Mouse (Mus musculus): ENCODE data around the gene Tjp1.

Tjp1 gene

DNA sequence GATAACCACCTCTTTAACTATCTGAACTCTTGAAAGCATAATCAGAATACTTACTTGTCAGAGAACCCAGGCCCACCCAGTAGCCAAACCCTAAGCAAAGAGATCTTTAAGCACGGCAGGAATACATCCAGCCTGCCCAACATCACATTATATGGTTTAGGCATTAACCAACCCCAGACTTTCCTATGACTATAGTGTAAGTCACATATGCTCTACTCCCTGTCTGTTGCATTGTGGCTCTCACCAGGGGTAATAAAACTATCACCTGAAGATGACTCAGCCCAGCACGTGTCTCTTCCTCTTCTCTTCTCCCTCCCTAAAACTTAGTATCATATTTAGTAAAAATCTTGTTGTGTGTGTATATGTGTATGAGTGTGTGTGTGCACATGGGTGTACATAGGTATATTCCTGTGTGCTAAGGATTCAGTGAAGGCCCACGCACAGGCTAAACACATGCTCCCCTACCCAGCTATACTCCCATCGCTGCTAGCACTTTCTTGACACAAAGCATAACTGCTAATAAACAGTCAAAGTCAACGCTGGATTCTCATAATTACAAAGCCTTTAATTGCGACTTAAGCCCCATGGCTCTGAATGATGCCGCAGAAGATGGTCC, 139.9 kb downstream of the Tjp1 start:
- DNase-seq = no peak

DNA sequence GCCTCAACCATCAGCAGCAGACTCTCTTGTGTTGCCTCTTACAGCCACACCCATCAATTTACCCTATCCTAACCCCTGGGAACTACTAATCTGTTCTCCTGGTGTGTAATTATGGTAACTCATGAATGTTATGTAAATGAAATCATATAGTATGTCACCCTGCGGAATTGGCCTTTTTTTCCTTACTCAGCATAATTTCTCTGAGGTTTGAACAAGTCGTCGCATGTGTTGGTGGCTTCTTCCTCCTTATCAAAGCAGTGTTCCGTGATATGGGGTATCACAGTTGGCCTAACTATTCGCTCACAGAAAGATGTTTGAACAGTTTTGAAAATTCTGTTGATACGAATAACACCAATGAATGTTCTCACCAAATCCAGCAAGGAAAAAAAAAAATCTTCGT, 142.8 kb downstream of the Tjp1 start:
- no peak for DNase-seq

DNA sequence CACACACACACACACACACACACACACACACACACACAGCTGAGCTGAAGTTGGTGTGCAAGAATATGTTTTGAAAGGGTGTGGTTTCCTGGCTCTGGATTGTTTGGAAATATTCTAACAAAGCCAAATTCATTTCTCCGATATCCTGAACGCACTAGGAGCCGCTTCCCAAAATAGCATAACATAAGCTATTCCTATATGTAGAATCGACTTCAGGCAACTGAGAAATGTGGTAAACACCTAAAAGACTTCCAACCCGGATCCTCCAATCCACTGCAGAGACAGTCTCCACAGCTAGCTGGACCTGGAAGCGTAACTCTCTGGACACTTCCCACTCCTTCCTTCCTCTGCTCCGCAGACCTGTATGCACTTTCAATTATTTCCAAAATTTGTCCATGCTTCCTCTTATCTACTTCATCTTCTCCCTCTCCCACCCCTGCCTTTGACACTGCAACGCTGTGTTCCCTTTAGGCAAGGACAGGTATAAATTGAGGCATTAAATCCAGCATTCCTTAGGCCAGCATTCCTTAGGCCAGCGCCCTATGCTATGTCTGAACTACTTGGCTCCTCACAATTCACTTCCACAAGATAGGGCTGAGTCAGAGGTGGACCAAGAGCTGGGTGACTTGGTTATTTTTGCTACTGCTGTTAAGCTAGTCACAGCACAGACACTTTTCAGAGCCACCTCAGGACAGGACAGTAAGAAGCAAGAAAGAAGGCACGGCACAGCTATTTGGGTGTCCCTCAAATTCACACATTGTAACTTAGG, 144.9 kb downstream of the Tjp1 start:
- no peak for DNase-seq

DNA sequence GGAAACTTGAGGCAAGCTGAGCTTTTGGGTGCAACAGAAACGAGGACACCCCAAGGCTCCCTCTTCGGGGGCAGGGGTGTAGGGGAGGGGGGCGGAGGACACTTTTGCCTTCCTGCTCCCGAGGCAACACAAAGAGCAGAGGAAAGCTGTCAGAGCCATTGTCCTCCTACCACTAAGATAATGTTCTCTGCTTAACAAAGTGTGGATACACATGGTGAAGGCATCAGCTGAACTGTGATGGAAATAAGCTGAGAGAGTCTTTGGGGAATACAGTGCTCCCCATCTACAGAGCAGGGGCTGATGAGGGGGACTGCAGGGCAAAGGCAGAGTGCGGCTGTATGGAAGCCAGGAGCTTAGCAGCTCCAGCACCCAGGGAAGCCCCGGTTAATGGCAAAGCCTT, 145.7 kb downstream of the Tjp1 start:
- no peak for DNase-seq

DNA sequence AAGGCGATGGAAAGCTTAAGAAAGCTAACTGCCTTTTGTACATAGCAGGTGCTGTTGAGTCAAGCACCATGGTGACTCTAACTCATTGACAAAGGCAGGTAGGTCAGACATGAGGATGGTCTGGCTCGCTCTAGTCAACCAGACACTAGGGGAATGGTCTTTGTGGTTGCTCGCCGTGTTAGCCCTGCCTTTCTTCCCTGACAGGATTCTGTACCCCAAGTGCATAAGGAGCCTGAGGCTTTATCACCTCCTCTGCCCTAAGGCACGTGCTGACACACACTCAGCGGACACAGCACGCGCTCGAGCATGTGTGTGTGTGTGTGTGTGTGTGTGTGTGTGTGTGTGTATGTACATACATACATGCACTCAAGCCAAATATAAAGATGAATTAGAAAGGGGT, 146.9 kb downstream of the Tjp1 start:
- DNase-seq = no peak

DNA sequence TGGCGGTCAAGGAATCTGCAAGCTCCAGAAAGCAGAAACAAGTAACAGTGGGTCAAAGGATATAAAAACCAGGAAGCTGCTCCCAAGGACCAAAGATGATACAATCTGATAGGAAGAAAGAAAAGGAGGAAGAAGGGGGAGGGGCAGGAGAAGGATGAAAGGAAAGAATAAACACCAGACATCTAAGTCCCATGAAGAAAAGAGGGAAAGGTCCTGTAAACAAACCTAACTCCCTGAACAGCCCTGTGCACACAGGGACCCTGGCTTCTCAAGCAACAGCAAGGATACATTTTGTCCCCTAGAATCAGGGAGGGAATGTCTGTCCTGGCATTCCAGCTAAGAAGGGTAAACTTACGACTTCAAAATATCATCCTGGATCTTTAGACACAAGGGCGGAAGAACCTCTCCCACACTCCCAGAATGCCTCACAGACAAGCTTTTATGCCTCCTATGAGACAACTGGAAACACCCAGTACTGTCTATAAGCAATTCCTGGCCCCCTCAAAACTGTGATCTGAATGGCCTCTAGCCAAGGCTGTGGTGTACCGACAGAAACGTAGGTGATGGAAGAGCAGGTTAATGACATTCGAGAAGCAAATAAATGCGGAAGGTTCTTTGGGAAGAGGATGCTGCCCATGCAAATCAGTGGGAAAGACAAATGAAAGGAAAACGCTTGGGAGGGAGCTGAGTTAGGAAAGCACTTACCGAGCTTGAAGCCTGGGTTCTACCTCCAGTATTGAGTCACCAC, 148.6 kb downstream of the Tjp1 start:
- DNase-seq = no peak

GRCm38 (mm10) chr7:65377521-65377920, 150.1 kb downstream of the Tjp1 start:
- no peak for DNase-seq

- DNase-seq = no peak
Measured at GRCm38 (mm10) chr7:65375621-65376020, 152.0 kb downstream of the Tjp1 start.

DNA sequence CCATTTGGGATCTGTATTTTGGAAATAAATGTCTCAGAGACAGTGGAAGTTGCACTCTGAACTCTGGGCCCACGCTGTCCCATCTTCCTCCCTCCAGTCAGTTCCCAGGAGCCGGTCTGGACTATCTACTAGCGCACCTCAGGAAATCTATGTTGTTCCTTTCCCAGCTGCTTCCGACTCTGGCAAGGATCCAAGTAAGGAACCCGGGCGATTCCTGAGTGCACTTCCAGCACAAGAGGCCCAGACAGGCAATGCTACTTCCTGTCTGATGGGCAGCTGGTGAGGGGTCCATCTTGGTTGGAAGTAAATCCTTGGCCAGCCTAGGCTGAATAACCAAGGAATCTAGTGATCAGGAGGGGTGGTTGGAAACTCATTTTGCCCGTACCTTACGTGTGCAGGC, 152.4 kb downstream of the Tjp1 start:
- DNase-seq = no peak

GRCm38 (mm10) chr7:65373336-65373735, 154.2 kb downstream of the Tjp1 start:
- no peak for DNase-seq

- DNase-seq = no peak
Measured at GRCm38 (mm10) chr7:65371765-65372164, 155.8 kb downstream of the Tjp1 start.

DNA sequence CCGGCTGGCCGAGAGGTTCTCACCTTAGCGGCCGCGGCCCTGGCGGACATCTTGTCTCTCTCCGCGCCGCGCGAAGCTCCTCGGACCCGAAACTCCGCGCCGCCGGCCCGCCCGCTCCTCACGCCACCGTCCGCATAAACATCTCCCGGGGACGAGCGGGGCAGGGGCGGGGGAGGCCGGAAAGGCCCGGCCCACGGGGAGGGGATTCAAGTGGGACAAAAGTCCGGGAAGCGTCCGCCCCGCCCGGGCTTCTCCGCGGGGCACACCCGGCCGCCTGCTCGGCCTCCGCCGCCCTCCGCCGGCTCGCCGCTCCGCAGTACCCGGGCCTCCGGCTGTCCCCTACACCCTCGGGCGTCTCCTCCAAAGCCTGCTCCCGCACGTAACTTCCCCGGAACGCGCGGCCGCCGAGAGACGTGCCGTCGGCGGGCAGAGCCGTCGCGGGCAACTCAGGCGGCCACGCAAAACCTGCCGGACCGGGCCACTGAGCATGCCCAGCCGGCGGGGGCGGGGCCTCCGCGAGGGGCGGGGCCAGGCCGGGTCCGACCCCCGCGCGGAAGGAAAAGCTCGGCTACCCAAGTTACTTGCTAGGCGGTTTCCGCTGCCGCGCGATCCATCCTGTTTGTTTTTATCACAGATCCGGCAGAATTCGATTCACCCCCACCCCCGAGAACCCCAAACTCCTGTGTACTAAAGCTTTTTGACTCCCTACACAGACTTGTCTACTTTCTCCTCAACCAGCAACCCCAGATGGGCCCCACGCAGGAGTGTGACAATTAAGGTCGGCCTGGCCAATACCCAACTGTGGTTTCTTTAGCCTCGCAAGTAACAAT, 156.6 kb downstream of the Tjp1 start:
- DNase-seq = peak; percentile 63 to 77

DNA sequence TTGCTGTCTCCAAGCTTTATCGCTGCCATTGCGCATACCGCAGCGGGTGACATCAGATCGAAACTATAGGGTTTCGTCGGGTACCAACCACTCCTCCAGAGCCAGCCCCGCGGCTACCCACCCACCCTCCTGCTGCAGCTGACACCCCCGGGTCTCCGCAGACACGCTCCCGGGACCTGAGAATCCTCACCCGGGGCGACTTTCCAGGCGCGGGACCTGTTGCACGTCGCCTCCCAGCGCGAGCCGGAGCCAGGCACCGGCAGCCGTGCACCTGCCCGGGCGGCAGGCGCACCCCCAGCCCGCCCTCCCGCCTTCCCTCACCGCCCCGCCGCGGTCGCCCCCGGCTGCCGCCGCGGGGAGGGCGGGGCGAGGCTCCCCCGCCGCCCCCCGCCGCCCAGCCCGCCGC, 157.2 kb downstream of the Tjp1 start:
- peak; percentile 32 to 35 for DNase-seq

DNA sequence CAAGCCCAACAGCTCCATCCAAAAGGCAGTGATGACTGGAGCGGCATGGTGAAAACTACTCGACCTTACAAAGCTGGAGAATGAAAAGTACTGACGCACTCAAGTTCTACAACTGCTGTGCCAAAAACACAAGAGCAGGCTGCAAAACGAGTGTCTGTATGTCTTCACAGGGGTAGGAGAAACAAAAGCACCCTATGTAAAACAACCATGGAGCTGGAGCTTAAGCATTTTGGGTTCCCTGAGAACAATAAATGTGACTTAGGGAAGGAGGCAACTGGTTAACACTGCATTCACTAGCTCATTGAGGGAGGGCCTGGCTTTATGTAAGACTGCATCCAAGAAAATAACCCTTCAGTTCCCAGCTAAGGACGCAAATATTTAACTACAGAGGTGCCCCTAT, 158.5 kb downstream of the Tjp1 start:
- no peak for DNase-seq

DNA sequence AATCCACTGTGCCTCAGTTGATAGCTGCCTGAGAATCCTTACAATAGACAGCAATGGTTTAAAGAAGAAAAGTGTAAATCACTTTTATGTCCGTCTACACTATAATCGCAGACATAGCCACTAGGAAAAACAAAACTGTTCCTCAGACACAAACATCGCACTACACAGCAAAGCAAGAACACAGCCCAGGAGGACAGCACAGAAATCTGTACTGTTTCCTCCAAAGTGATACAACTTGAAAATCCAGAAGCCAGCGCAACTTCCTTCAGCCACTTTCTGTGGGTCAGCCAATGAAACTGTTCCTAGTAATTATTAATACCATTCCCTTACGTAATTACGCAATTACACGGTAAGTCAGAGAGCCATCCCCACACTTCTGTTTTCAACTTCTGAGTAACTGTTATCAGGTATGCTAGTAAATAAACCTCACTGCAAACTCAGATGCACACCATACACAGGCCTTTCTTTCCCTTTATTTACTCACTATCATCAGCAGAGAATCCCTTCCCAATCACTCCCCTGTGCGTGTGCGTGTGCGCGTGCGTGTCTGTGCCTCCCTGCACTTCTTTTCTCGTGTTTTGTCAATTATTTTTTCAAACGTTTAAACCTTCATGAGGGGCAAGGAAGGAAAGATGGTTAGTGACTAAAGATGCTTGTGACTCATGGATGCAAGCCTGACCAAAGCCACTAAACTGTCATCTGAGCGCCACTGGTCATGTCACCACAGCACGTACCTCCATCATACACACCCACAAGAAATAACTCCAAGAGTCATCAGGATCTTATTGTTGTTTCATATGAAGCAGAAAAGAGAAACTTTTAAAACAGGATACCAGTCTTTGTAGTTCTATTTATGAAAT, 160.0 kb downstream of the Tjp1 start:
- no peak for DNase-seq

- peak in 1 of 2 experiments; percentile 12 for DNase-seq
Measured at GRCm38 (mm10) chr7:65366153-65366552, 161.4 kb downstream of the Tjp1 start.

DNA sequence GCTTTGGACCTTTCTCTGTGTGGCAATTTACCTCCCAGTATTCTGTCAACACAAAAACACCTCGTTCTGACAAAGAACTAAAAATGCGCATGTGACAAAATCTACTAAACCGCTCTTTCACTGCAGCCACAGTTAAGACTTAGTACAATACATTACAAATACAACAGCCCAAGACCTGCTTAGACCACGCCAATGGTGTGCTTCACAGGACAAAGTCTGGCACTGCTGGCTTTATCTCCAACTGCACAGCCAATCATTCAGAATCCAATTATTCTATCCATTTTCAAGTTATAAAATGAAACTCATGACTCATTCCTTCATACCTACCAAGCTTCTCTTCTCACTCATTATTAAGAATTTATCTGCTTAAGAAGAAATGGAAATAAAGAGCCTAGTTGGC, 162.0 kb downstream of the Tjp1 start:
- DNase-seq = no peak

- no peak for DNase-seq
Measured at GRCm38 (mm10) chr7:65360278-65360677, 167.3 kb downstream of the Tjp1 start.

DNA sequence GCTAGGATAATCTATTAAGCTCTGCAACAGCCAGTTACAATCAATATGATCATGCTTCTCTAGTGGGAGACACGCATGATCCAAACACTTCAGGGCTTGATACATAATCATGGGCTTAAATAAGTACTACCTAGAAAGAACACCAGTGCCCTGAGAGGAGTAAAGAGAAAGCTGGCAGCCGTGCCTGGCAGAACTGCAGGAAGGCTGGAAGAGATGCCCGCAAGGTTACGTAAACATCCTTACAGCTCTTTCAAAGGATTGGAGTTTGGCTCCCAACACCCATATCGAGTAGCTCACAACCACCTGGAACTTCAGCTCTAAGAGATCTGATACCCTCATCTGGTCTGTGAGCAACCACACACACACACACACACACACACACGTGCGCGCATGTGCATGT, 167.8 kb downstream of the Tjp1 start:
- DNase-seq = no peak

GRCm38 (mm10) chr7:65357538-65357937, 170.0 kb downstream of the Tjp1 start:
- peak; percentile 25 to 33 for DNase-seq

DNA sequence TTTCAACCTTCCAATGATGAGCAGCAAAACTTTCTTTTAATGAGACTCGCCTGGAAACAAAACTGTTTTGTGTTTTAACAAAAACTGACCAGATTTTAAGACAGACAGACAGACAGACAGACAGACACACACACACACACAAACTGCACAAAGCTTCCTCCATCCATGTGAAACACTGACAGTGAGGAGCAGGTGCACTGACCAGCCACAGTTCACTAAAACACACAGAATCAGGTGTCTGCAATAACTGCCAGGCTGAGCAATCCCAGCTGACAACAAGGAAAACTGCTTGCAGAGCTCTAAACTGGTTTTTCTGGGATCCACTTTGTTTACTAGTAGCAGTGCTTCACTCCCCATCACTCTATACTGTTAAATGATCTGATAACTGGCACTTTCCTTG, 171.4 kb downstream of the Tjp1 start:
- no peak for DNase-seq

- DNase-seq = no peak
Measured at GRCm38 (mm10) chr7:65354908-65355307, 172.7 kb downstream of the Tjp1 start.
